Mouse (Mus musculus) induced T-regulatory cell, adult 2 months (primary cell): ENCODE data around the gene Txndc8.
A peak's percentile ranks its signal among the peaks of the same experiment; 100 is the strongest.

Experiments used
- DNase-seq: peaks from one replicate; pipeline ENCODE4 v3.0.0-alpha.2; 2012; ENCODE audit warnings: low read depth

Txndc8 gene

GRCm38 (mm10) chr4:57956029-57956960, 52.6 kb downstream of the Txndc8 start, which contains the start of gene Txn1:
Txn1 (minus strand) TSS chr4:57956411.
- DNase-seq: peak; percentile 98

- DNase-seq: peak; percentile 80
Observed at GRCm38 (mm10) chr4:57955544-57955958, 53.4 kb downstream of the Txndc8 start.

GRCm38 (mm10) chr4:57954991-57955390, 53.9 kb downstream of the Txndc8 start:
- DNase-seq: no peak

GRCm38 (mm10) chr4:57954580-57954979, 54.3 kb downstream of the Txndc8 start:
- no peak for DNase-seq

- peak; percentile 16 for DNase-seq
Observed at GRCm38 (mm10) chr4:57953796-57954195, 55.1 kb downstream of the Txndc8 start.

- peak; percentile 31 for DNase-seq
Observed at GRCm38 (mm10) chr4:57952891-57953290, 56.0 kb downstream of the Txndc8 start.

GRCm38 (mm10) chr4:57952416-57952815, 56.5 kb downstream of the Txndc8 start:
- DNase-seq: no peak

- no peak for DNase-seq
Observed at GRCm38 (mm10) chr4:57949866-57950265, 59.1 kb downstream of the Txndc8 start.

GRCm38 (mm10) chr4:57947476-57947875, 61.4 kb downstream of the Txndc8 start:
- no peak for DNase-seq

GRCm38 (mm10) chr4:57947036-57947435, 61.9 kb downstream of the Txndc8 start:
- DNase-seq: no peak

- no peak for DNase-seq
Observed at GRCm38 (mm10) chr4:57942892-57943291, 66.0 kb downstream of the Txndc8 start.

- no peak for DNase-seq
Observed at GRCm38 (mm10) chr4:57940631-57941030, 68.3 kb downstream of the Txndc8 start.

- no peak for DNase-seq
Observed at GRCm38 (mm10) chr4:57937292-57937691, 71.6 kb downstream of the Txndc8 start.

GRCm38 (mm10) chr4:57934181-57934580, 74.7 kb downstream of the Txndc8 start:
- DNase-seq: no peak
